Mouse (Mus musculus) stomach, embryonic 14.5 days (tissue): Measurements from ENCODE around the gene Tex19.2. TPM values are rescaled to one million over a fixed set of nuclear protein-coding genes. Genes with fewer than 3 reads are reported as not detected.

Experiments
- ATAC-seq: fragments of 200-750 bp; cut with Nextera tagmentation; 2 replicates; pipeline ENCODE4 v1.8.0; 2017; ENCODE audit warnings: low read depth, moderate TSS enrichment; ENCODE audit not compliant: insufficient number of reproducible peaks, insufficient read depth, low FRiP score
- H3K27ac ChIP-seq: fragments of 300-500 bp; sonication (generic); 2 replicates; pipeline ENCODE4 v1.5.1; 2014; ENCODE audit warnings: mild to moderate bottlenecking, low read length, moderate library complexity, mixed read lengths
- H3K27me3 ChIP-seq: fragments of 300-500 bp; sonication (generic); 2 replicates; pipeline ENCODE4 v1.6.1; 2014; ENCODE audit warnings: low read length, control low read depth, mixed read lengths; ENCODE audit not compliant: control insufficient read depth, insufficient read depth
- H3K36me3 ChIP-seq: fragments of 300-500 bp; sonication (generic); 2 replicates; pipeline ENCODE4 v1.6.1; 2014; ENCODE audit warnings: mild to moderate bottlenecking, control low read depth, low read length, moderate library complexity, mixed read lengths; ENCODE audit not compliant: control insufficient read depth, insufficient read depth
- H3K4me1 ChIP-seq: fragments of 300-500 bp; sonication (generic); 2 replicates; pipeline ENCODE4 v1.6.1; 2014; ENCODE audit warnings: low read length, control low read depth, mixed read lengths; ENCODE audit not compliant: control insufficient read depth, insufficient read depth
- H3K4me2 ChIP-seq: fragments of 300-500 bp; sonication (generic); replicated peaks from 2 replicates; pipeline ENCODE4 v1.6.1; 2014; ENCODE audit warnings: low read depth, low read length, control low read depth
- H3K4me3 ChIP-seq: fragments of 300-500 bp; sonication (generic); 2 replicates; pipeline ENCODE4 v1.5.1; 2014; ENCODE audit warnings: low read depth, low read length, control low read depth
- H3K9ac ChIP-seq: fragments of 300-500 bp; sonication (generic); replicated peaks from 2 replicates; pipeline ENCODE4 v1.6.1; 2014; ENCODE audit warnings: low read depth, mild to moderate bottlenecking, control low read depth, low read length, moderate library complexity, mixed read lengths
- H3K9me3 ChIP-seq: fragments of 300-500 bp; sonication (generic); 2 replicates; pipeline ENCODE4 v1.6.1; 2016; ENCODE audit warnings: low read depth, low read length, control low read depth; ENCODE audit not compliant: control insufficient read depth
- WGBS: fragments of 180-500 bp; shearing (Covaris S2); extraction: QIAGEN DNeasy Blood & Tissue Kit; methylation state at CpG from one replicate; pipeline ENCODE4 v1.1.7; 2014; 5-methylcytosine and 5-hydroxymethylcytosine counted together
- polyA plus RNA-seq: library from polyadenylated mRNA; unstranded; fragments of >200 nt; fragmentation: Nextera tagmentation; extraction: Ambion mirVana; gene quantifications from 2 replicates; pipeline ENCODE4 v1.2.1, GENCODE M21; 2014

Tex19.2 gene
- not detected in 2 replicates for polyA plus RNA-seq

DNA sequence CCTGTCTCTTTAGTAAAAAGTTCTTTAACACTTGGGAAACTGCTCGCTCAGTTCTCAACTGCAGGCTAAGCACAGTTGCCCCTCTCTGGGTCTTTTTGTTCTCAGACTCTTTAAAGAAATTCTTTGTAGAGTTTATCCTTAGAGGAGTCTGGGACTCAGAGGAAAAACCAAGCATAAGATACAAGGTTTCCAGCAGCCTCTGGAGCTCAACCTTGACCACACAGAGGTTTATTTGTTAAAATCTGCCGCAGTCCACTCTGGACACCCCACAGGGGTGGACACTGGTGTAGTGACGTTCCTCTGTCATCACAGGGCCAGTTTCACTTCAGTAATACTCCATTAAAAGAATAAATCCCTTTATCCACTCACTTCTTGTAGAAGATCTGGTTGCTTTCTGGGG, at the start of gene Tex19.2:
Tex19.2 (minus strand) TSS at position 101 of the 400 bp plus-strand sequence.
- H3K4me3 ChIP-seq: no peak within 1 kb of the TSS
- no peak for ATAC-seq
- 91% methylated on average over 3 of the region's 3 CpGs for WGBS
- no peaks in the 10 kb centered on the region for H3K9me3 ChIP-seq
- H3K27me3 ChIP-seq: no peaks in the 10 kb centered on the region
- no peak within 1 kb of the TSS for H3K4me2 ChIP-seq
- no peaks in the 10 kb centered on the region for H3K36me3 ChIP-seq
- H3K27ac ChIP-seq: no peak within 1 kb of the TSS
- no peak within 1 kb of the TSS for H3K9ac ChIP-seq
- peaks cover 10% of the 10 kb centered on the region for H3K4me1 ChIP-seq

DNA sequence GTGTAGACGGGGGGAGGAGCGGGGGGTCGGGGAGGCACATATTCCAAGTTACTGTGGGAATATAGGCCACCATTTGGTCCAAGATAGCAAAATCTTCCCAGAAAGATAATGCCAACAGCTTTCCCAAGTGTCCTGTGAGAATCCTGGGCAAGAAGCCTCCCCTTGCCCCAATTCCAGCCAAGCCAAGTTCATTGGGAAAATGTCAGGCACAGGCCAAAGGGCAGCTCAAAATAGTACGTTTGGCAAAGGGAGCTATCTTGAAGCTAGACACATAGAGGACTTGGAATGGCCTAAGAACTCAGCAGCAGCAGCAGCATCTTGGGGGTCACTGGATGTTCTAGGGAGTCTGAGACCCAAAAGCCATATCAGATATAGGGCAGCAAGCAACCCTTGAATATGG, 45.3 kb upstream of the Tex19.2 start:
- H3K9me3 ChIP-seq: no peaks in the 10 kb centered on the region
- no peak overlapping the region for H3K27ac ChIP-seq
- no peaks in the 10 kb centered on the region for H3K27me3 ChIP-seq
- no peak for ATAC-seq
- H3K36me3 ChIP-seq: no peaks in the 10 kb centered on the region
- no peak overlapping the region for H3K9ac ChIP-seq
- no peak overlapping the region for H3K4me3 ChIP-seq
- WGBS: 74% methylated on average over 4 of the region's 4 CpGs
- no peak overlapping the region for H3K4me2 ChIP-seq
- no peaks in the 10 kb centered on the region for H3K4me1 ChIP-seq

DNA sequence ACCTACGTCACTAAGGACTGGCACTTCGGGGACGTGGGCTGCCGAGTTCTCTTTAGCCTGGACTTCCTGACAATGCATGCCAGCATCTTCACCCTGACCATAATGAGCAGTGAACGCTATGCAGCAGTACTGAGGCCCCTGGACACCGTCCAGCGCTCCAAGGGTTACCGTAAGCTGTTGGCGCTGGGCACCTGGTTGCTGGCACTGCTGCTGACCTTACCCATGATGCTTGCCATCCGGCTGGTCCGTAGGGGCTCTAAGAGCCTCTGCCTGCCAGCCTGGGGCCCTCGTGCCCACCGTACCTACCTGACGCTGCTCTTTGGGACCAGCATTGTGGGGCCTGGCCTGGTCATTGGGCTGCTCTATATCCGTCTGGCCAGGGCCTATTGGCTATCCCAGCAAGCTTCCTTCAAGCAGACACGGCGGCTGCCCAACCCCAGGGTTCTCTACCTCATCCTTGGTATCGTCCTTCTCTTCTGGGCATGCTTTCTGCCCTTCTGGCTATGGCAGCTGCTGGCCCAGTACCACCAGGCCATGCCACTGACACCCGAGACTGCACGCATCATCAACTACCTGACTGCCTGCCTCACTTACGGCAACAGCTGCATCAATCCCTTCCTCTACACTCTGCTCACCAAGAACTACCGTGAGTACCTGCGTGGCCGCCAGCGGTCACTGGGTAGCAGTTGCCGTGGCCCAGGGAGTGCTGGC, 42.3 kb upstream of the Tex19.2 start:
- Histone ChIP-seq H3K9ac (no peak overlapping the region), H3K4me1 (no peaks in the 10 kb centered on the region), H3K27ac (no peak overlapping the region), H3K9me3 (no peaks in the 10 kb centered on the region), H3K36me3 (no peaks in the 10 kb centered on the region), H3K4me3 (no peak overlapping the region), H3K4me2 (no peak overlapping the region), H3K27me3 (peaks cover 22% of the 10 kb centered on the region)
- 92% methylated on average over 26 of the region's 26 CpGs for WGBS
- no peak for ATAC-seq

DNA sequence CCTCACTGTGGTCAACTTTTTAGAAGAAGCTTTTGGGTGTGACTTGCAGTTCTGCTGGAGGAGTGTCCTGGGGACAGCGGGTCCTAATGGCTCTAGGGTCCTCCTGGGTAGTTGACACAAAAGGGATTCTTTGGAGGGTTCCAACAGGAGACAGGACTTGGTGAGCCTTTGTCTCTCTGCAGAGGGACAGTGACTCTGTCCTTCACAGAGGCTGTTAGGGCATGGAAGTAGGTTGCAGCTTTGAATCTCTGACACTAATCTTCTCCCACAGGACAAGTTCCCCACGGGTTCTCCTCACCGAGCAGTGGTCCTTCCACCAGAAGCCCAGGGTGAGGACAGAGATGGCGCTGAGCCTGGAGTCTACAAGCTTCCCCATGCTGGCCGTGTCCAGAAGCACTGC, 41.5 kb upstream of the Tex19.2 start, which contains the start of gene Uts2r:
Uts2r (plus strand) TSS at position 301 of the 400 bp plus-strand sequence.
- ATAC-seq: no peak
- WGBS: 89% methylated on average over 5 of the region's 5 CpGs
- H3K27ac ChIP-seq: no peak within 1 kb of the TSS

DNA sequence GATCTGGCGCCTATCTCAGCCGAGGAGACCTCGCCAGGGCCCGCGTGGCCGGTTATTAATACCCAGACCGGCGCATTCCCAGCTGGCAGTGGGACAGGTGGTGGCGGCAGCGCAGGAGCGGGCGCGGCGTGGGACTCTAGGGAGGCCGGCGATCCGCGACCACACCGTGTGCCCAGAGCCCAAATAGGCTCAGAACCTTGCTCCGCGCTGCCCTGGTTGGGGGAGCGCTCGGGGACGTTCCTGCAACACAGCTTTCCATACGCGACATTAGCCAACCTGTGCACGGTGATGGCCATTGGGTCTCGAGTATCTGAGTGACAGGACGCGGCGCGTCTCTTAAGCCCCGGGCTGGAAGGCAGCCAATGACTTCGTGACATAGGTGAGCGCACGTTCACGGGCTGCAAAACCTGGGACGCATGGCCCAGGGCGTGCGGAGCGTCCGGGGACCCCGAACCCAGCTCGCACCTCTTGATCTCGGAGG, 38.0 kb upstream of the Tex19.2 start:
- Histone ChIP-seq H3K27me3 (peaks cover 30% of the 10 kb centered on the region), H3K9me3 (no peaks in the 10 kb centered on the region), H3K36me3 (no peaks in the 10 kb centered on the region), H3K27ac (no peak overlapping the region), H3K4me2 (peak overlapping the region; percentile 57), H3K4me3 (peak overlapping the region; percentile 28), H3K9ac (no peak overlapping the region), H3K4me1 (no peaks in the 10 kb centered on the region)
- WGBS: under 1% methylated on average over 45 of the region's 45 CpGs
- no peak for ATAC-seq

More for the DNA sequence above, 41.5 kb upstream of the Tex19.2 start, which contains the start of gene Uts2r:
- peaks cover 30% of the 10 kb centered on the region for H3K27me3 ChIP-seq
- H3K36me3 ChIP-seq: no peaks in the 10 kb centered on the region
- no peak within 1 kb of the TSS for H3K4me3 ChIP-seq
- H3K4me2 ChIP-seq: no peak within 1 kb of the TSS
- no peaks in the 10 kb centered on the region for H3K9me3 ChIP-seq
- no peak within 1 kb of the TSS for H3K9ac ChIP-seq
- H3K4me1 ChIP-seq: no peaks in the 10 kb centered on the region

DNA sequence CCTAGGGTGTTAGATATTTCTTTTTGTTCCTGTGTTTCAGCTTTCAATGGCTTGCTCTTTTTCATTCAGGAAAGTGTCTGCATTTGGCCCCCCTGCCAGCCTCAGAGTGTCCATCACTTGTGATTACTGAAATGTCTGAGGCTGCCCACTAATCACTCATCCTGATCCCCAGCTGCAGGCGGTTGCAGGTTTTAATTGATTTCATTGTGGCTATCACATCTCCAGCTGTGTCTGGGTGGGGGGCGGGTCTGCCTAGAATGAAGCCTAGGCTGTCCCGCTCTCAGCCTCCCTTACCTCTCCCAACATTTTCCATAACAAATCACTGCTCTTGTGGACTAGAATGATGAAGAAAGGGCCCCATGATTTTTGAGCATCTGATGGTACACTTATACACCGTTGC, 35.7 kb upstream of the Tex19.2 start:
- 37% methylated on average over 4 of the region's 4 CpGs for WGBS
- H3K36me3 ChIP-seq: no peaks in the 10 kb centered on the region
- no peaks in the 10 kb centered on the region for H3K4me1 ChIP-seq

DNA sequence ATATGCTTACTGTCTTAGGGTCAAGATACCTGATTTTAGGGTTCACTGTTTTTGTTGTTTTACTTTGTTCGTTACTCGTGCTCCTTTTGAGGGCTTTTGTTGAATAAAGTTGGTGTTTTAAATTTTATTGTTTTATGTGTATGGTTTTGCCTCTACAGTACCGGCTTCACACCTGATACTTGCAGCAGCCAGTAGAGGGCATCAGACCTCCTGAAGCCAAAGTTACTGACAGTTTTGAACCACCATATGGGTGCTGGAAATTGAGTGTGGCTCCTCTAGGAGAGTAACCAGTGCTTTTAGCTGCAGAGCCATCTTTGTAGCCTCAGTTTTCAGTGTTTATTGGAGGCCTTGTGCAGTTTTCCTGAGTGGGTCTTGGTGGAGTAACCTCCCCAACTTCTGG, 29.7 kb upstream of the Tex19.2 start:
- 80% methylated on average over 3 of the region's 3 CpGs for WGBS
- H3K4me1 ChIP-seq: no peaks in the 10 kb centered on the region
- H3K4me3 ChIP-seq: no peak overlapping the region
- ATAC-seq: no peak
- H3K27me3 ChIP-seq: no peaks in the 10 kb centered on the region
- H3K36me3 ChIP-seq: no peaks in the 10 kb centered on the region
- no peak overlapping the region for H3K9ac ChIP-seq
- no peaks in the 10 kb centered on the region for H3K9me3 ChIP-seq
- no peak overlapping the region for H3K4me2 ChIP-seq
- no peak overlapping the region for H3K27ac ChIP-seq

More for the DNA sequence above, 35.7 kb upstream of the Tex19.2 start:
- no peak overlapping the region for H3K4me2 ChIP-seq
- ATAC-seq: no peak
- H3K9me3 ChIP-seq: no peaks in the 10 kb centered on the region
- H3K27me3 ChIP-seq: peaks cover 30% of the 10 kb centered on the region
- H3K27ac ChIP-seq: no peak overlapping the region
- H3K4me3 ChIP-seq: no peak overlapping the region
- no peak overlapping the region for H3K9ac ChIP-seq

DNA sequence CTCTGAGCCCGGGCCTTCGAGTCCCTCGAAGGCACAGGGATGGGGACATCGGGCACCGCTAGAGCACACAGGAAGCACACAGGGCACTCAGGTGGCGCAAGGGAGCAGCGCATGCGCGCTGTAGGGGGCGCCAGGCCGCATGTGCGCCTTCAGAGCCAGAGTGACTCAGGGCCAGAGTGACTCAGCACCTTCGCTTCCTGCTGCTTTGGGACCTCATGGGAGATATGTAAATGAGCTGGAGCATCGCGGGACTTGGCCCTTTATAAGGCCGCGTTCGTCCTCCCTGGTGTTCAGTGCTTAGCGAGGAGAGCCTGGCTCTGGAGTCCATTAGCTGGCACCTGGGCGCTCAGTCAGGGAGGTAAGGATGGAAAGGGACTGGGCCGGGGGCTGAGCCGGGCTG, 27.4 kb upstream of the Tex19.2 start, which contains the start of gene Tex19.1:
Tex19.1 (plus strand) TSS at position 279 of the 400 bp plus-strand sequence.
- Histone ChIP-seq H3K4me1 (no peaks in the 10 kb centered on the region), H3K27me3 (no peaks in the 10 kb centered on the region), H3K9me3 (no peaks in the 10 kb centered on the region), H3K4me3 (no peak within 1 kb of the TSS), H3K4me2 (no peak within 1 kb of the TSS), H3K36me3 (no peaks in the 10 kb centered on the region), H3K9ac (no peak within 1 kb of the TSS), H3K27ac (no peak within 1 kb of the TSS)
- ATAC-seq: no peak
- 93% methylated on average over 22 of the region's 22 CpGs for whole genome bisulfite sequencing
